In the genomic region with DNA sequence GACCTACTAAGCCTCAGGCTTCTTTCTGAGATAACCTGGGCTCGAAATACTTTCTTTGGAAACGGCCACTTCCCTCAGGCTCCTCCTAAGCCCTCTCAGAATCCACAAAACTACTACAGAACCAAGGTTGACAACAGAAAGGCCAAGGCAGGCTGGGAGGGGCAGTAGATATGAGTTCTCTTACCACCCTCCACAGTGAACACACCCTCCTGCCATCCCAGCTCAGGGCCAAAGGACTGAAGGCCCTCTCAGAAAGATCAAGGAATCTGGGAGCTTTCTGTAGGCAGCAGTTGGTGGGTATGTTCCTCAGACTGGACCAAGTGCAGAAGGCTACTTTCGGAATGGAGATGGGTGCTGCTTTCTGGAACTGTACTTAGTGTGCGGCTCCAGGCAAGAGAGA, we compare ENCODE assay signal across 22 mouse cellular contexts. TPM values are rescaled to one million over a fixed set of nuclear protein-coding genes. Genes with fewer than 3 reads are reported as not detected.
DNase-seq lines count a peak whose midpoint lies in the region; ATAC-seq and TF ChIP-seq lines count a peak whose summit lies in the region.
"Had no signal": no experiment of that assay in that cellular context is flagged by ENCODE, and none has a peak within 500 bp of the region (broad histone marks: within the 10 kb centered on the region; RNA-seq: fewer than 3 reads in every experiment).

No protein-coding gene starts in this region.

- ATAC-seq in heart, embryonic 15.5 days (replicated peaks; ENCODE audit: insufficient number of reproducible peaks, insufficient read depth, low FRiP score, low read depth), result no peak
- no peak for ATAC-seq in hindbrain, postnatal 0 days
- ATAC-seq: intestine, postnatal 0 days; liver, postnatal 0 days; midbrain, embryonic 15.5 days had no signal

- DNase-seq in adrenal gland, postnatal 10 days, result peak; percentile 59
- no peak for DNase-seq in adrenal gland, postnatal 4 days (ENCODE audit: low spot score in 2 of 2)
- no peak for DNase-seq in heart, postnatal 10 days
- DNase-seq in left cerebral cortex, adult 2 months (ENCODE audit: extremely low spot score in 1 of 2, low spot score in 2 of 2), result no peak
- DNase-seq in left cerebral cortex, postnatal 4 days, result no peak
- no peak for DNase-seq in hindbrain, postnatal 0 days (ENCODE audit: low spot score)
- DNase-seq: cerebellum, adult 18-20 months; cerebellum, postnatal 14 days; kidney, postnatal 4 days; liver; liver, postnatal 0 days; retina, postnatal 1 day had no signal

- H3K4me1 ChIP-seq in heart, embryonic 15.5 days (replicated peaks), result peaks cover 52% of the 10 kb centered on the region
- H3K4me1 ChIP-seq in embryonic fibroblast, embryonic 13.5 days (ENCODE audit: control insufficient read depth, insufficient read depth, low read length), result peaks cover 18% of the 10 kb centered on the region
- peaks cover 26% of the 10 kb centered on the region for H3K4me1 ChIP-seq in hindbrain, postnatal 0 days (ENCODE audit: insufficient read depth, low read length)

- intact Hi-C loops in heart, postnatal 10 days (cut with DNase I), result no loop called here
- intact Hi-C loops in left cerebral cortex, adult 2 months (cut with DNase I), result no loop called here
- intact Hi-C loops in left cerebral cortex, postnatal 4 days (cut with DNase I), result no loop called here

- H3K4me2 ChIP-seq in heart, embryonic 15.5 days, result no peak overlapping the region
- no peak overlapping the region for H3K4me2 ChIP-seq in hindbrain, postnatal 0 days (ENCODE audit: low read depth, low read length)
- H3K4me2 ChIP-seq: embryonic facial prominence, embryonic 12.5 days; forebrain, embryonic 12.5 days; midbrain, embryonic 15.5 days; neural tube, embryonic 12.5 days had no signal

- no peak for TF ChIP-seq POLR2A in embryonic fibroblast, embryonic 13.5 days (IDR thresholded peaks at IDR 0.05; ENCODE audit: low read depth, low read length)

- peaks cover 8% of the 10 kb centered on the region for H3K36me3 ChIP-seq in heart, embryonic 15.5 days
- no peaks in the 10 kb centered on the region for H3K36me3 ChIP-seq in hindbrain, postnatal 0 days (ENCODE audit: insufficient read depth, low read length)

- H3K4me3 ChIP-seq in heart, embryonic 15.5 days, result no peak overlapping the region
- H3K4me3 ChIP-seq in left cerebral cortex, adult 2 months, result no peak overlapping the region
- no peak overlapping the region for H3K4me3 ChIP-seq in embryonic fibroblast, embryonic 13.5 days (ENCODE audit: insufficient read depth, low read length)
- no peak overlapping the region for H3K4me3 ChIP-seq in hindbrain, postnatal 0 days (ENCODE audit: low read length)
- H3K4me3 ChIP-seq: embryonic facial prominence, embryonic 12.5 days; erythroblast, embryonic 14.5 days; forebrain, embryonic 12.5 days; hindbrain, embryonic 10.5 days; midbrain, embryonic 15.5 days; neural tube, embryonic 12.5 days had no signal

- no peaks in the 10 kb centered on the region for H3K9me3 ChIP-seq in heart, embryonic 15.5 days (replicated peaks)
- no peaks in the 10 kb centered on the region for H3K9me3 ChIP-seq in hindbrain, postnatal 0 days (ENCODE audit: low read length)
- H3K9me3 ChIP-seq: embryonic facial prominence, embryonic 12.5 days; hindbrain, embryonic 10.5 days; midbrain, embryonic 15.5 days; neural tube, embryonic 12.5 days had no signal

- H3K27me3 ChIP-seq in heart, embryonic 15.5 days, result no peaks in the 10 kb centered on the region
- no peaks in the 10 kb centered on the region for H3K27me3 ChIP-seq in hindbrain, postnatal 0 days (ENCODE audit: insufficient read depth, low read length)
- H3K27me3 ChIP-seq: embryonic facial prominence, embryonic 12.5 days; forebrain, embryonic 12.5 days; midbrain, embryonic 15.5 days; neural tube, embryonic 12.5 days had no signal

- no peak overlapping the region for H3K9ac ChIP-seq in heart, embryonic 15.5 days
- no peak overlapping the region for H3K9ac ChIP-seq in hindbrain, postnatal 0 days (replicated peaks; ENCODE audit: low read length)
- H3K9ac ChIP-seq: forebrain, embryonic 12.5 days; liver, postnatal 0 days; midbrain, embryonic 15.5 days; neural tube, embryonic 12.5 days had no signal

- 92% methylated on average over 4 of the region's 4 CpGs for WGBS in heart, embryonic 15.5 days
- 98% methylated on average over 4 of the region's 4 CpGs for WGBS in hindbrain, postnatal 0 days

- H3K27ac ChIP-seq in heart, embryonic 15.5 days, result 0 out of 2 replicates have a peak overlapping the region, but pooled peaks have one; percentile 5
- peak overlapping the region; percentile 63 for H3K27ac ChIP-seq in left cerebral cortex, adult 2 months
- 0 out of 2 replicates have a peak overlapping the region, but pooled peaks have one; percentile 9 for H3K27ac ChIP-seq in embryonic fibroblast, embryonic 13.5 days (ENCODE audit: insufficient read depth, low read length)
- no peak overlapping the region for H3K27ac ChIP-seq in hindbrain, postnatal 0 days
- H3K27ac ChIP-seq: embryonic facial prominence, embryonic 12.5 days; macrophage; midbrain, embryonic 15.5 days; neural tube, embryonic 12.5 days had no signal

- no peak for TF ChIP-seq CTCF in left cerebral cortex, adult 2 months (IDR thresholded peaks at IDR 0.05)
- no peak for TF ChIP-seq CTCF in embryonic fibroblast, embryonic 13.5 days (IDR thresholded peaks at IDR 0.05; ENCODE audit: borderline replicate concordance, insufficient read depth, low read length)
- no peak for TF ChIP-seq CTCF in hindbrain, postnatal 0 days (IDR thresholded peaks at IDR 0.05; ENCODE audit: low read depth)

RNA-seq across cellular contexts. Expression of a gene that starts 29.0 kb away (rescaled TPM):
- total RNA-seq in adrenal gland, postnatal 10 days (2021), result 10 to 100 TPM; 50.4 to 76.7 TPM
- total RNA-seq in adrenal gland, postnatal 4 days (2021), result 100 to 1,000 TPM; 116 to 120 TPM
- 20.4 and 34.5 TPM in 2 replicates for polyA plus RNA-seq in heart, embryonic 15.5 days (2015; fragmentation: Nextera tagmentation; extraction: Ambion mirVana)
- total RNA-seq in heart, postnatal 10 days (2021), result 10 to 100 TPM; 57.9 to 59.4 TPM
- 10 to 100 TPM; 38.4 to 41.6 TPM for total RNA-seq in left cerebral cortex, adult 2 months (2021)
- 10 to 100 TPM; 41.0 to 41.3 TPM for total RNA-seq in left cerebral cortex, postnatal 4 days (2021)
- 51.8 and 60.1 TPM in 2 replicates for polyA plus RNA-seq in embryonic fibroblast, embryonic 13.5 days (2011; ENCODE audit: insufficient read length, low read depth, missing spikeins)
- total RNA-seq in hindbrain, postnatal 0 days (2014; rRNA removed), result 23.6 and 28.6 TPM in 2 replicates
- 21.7 and 23.7 TPM in 2 replicates for polyA plus RNA-seq in hindbrain, postnatal 0 days (2015; fragmentation: Nextera tagmentation; extraction: Ambion mirVana)

RNA-seq across cellular contexts. Expression of a gene that starts 36.9 kb away (rescaled TPM):
- 10 to 100 TPM; 66.1 to 78.6 TPM for total RNA-seq in adrenal gland, postnatal 10 days (2021)
- 10 to 100 TPM; 83.0 to 91.7 TPM for total RNA-seq in adrenal gland, postnatal 4 days (2021)
- polyA plus RNA-seq in heart, embryonic 15.5 days (2015; fragmentation: Nextera tagmentation; extraction: Ambion mirVana), result 64.3 and 76.8 TPM in 2 replicates
- total RNA-seq in heart, postnatal 10 days (2021), result 10 to 100 TPM; 62.0 to 71.0 TPM
- total RNA-seq in left cerebral cortex, adult 2 months (2021), result 100 to 1,000 TPM; 157 to 161 TPM
- total RNA-seq in left cerebral cortex, postnatal 4 days (2021), result 10 to 100 TPM; 81.8 to 84.6 TPM
- 136 and 167 TPM in 2 replicates for polyA plus RNA-seq in embryonic fibroblast, embryonic 13.5 days (2011; ENCODE audit: insufficient read length, low read depth, missing spikeins)
- 84.4 and 89.3 TPM in 2 replicates for total RNA-seq in hindbrain, postnatal 0 days (2014; rRNA removed)
- 140 and 152 TPM in 2 replicates for polyA plus RNA-seq in hindbrain, postnatal 0 days (2015; fragmentation: Nextera tagmentation; extraction: Ambion mirVana)

RNA-seq across cellular contexts. Expression of a gene that starts 47.5 kb away (rescaled TPM):
- total RNA-seq in adrenal gland, postnatal 10 days (2021), result 10 to 100 TPM; 22.1 to 24.2 TPM
- total RNA-seq in adrenal gland, postnatal 4 days (2021), result 10 to 100 TPM; 19.2 to 27.9 TPM
- polyA plus RNA-seq in heart, embryonic 15.5 days (2015; fragmentation: Nextera tagmentation; extraction: Ambion mirVana), result 20.0 and 24.0 TPM in 2 replicates
- 10 to 100 TPM; 29.2 to 30.7 TPM for total RNA-seq in heart, postnatal 10 days (2021)
- 10 to 100 TPM; 46.5 to 50.4 TPM for total RNA-seq in left cerebral cortex, adult 2 months (2021)
- total RNA-seq in left cerebral cortex, postnatal 4 days (2021), result 10 to 100 TPM; 21.2 to 24.2 TPM
- 6.6 and 10.8 TPM in 2 replicates for polyA plus RNA-seq in embryonic fibroblast, embryonic 13.5 days (2011; ENCODE audit: insufficient read length, low read depth, missing spikeins)
- 26.4 and 41.9 TPM in 2 replicates for total RNA-seq in hindbrain, postnatal 0 days (2014; rRNA removed)
- polyA plus RNA-seq in hindbrain, postnatal 0 days (2015; fragmentation: Nextera tagmentation; extraction: Ambion mirVana), result 10.3 and 12.2 TPM in 2 replicates
- polyA plus RNA-seq: erythroblast, embryonic 14.5 days had no signal
